Mouse (Mus musculus): Measurements from ENCODE around the gene Folr2. TPM values are rescaled to one million over a fixed set of nuclear protein-coding genes. Genes with fewer than 3 reads are reported as not detected.

Folr2 gene
- polyA plus RNA-seq, 1 experiment from 2014 or later: 3.8 TPM

GRCm38 (mm10) chr7:101884160-101884559 is 27.2 kb upstream of the Folr2 start:
- Histone ChIP-seq H3K27me3 (no peaks in the 10 kb centered on the region), H3K4me1 (no peaks in the 10 kb centered on the region), H3K9ac (no peak overlapping the region), H3K9me3 (no peaks in the 10 kb centered on the region), H3K4me3 (no peak overlapping the region), H3K27ac (no peak overlapping the region), H3K4me2 (no peak overlapping the region), H3K36me3 (no peaks in the 10 kb centered on the region)
- 84% methylated on average over 4 of the region's 4 CpGs for WGBS
- ATAC-seq (ENCODE audit: insufficient number of reproducible peaks, low FRiP score, low TSS enrichment, low read depth): no peak

- H3K27ac ChIP-seq: no peak overlapping the region
- no peak overlapping the region for H3K4me2 ChIP-seq
- H3K9me3 ChIP-seq: no peaks in the 10 kb centered on the region
- no peaks in the 10 kb centered on the region for H3K36me3 ChIP-seq
- H3K4me3 ChIP-seq: no peak overlapping the region
- 71% methylated on average over 9 of the region's 9 CpGs for WGBS
- no peaks in the 10 kb centered on the region for H3K4me1 ChIP-seq
- H3K27me3 ChIP-seq: no peaks in the 10 kb centered on the region
- no peak overlapping the region for H3K9ac ChIP-seq
- no peak for ATAC-seq (ENCODE audit: insufficient number of reproducible peaks, low FRiP score, low TSS enrichment, low read depth)
Observed at GRCm38 (mm10) chr7:101882413-101883154, 25.6 kb upstream of the Folr2 start.

- H3K9me3 ChIP-seq: no peaks in the 10 kb centered on the region
- no peak for ATAC-seq (ENCODE audit: insufficient number of reproducible peaks, low FRiP score, low TSS enrichment, low read depth)
- H3K36me3 ChIP-seq: no peaks in the 10 kb centered on the region
- WGBS: 74% methylated on average over 4 of the region's 4 CpGs
- H3K4me1 ChIP-seq: no peaks in the 10 kb centered on the region
- H3K9ac ChIP-seq: no peak overlapping the region
- no peaks in the 10 kb centered on the region for H3K27me3 ChIP-seq
- no peak overlapping the region for H3K4me2 ChIP-seq
- no peak overlapping the region for H3K27ac ChIP-seq
- no peak overlapping the region for H3K4me3 ChIP-seq
Observed at GRCm38 (mm10) chr7:101880855-101881254, 23.9 kb upstream of the Folr2 start.

- H3K4me3 ChIP-seq: no peak overlapping the region
- 94% methylated on average over 1 of the region's 1 CpGs for WGBS
- H3K9me3 ChIP-seq: no peaks in the 10 kb centered on the region
- no peak overlapping the region for H3K9ac ChIP-seq
- no peak overlapping the region for H3K4me2 ChIP-seq
- ATAC-seq (ENCODE audit: insufficient number of reproducible peaks, low FRiP score, low TSS enrichment, low read depth): no peak
- no peaks in the 10 kb centered on the region for H3K4me1 ChIP-seq
- no peak overlapping the region for H3K27ac ChIP-seq
- H3K36me3 ChIP-seq: no peaks in the 10 kb centered on the region
- no peaks in the 10 kb centered on the region for H3K27me3 ChIP-seq
Observed at GRCm38 (mm10) chr7:101875978-101876377, 19.0 kb upstream of the Folr2 start.

GRCm38 (mm10) chr7:101871296-101871695 is 14.3 kb upstream of the Folr2 start:
- WGBS: 83% methylated on average over 3 of the region's 3 CpGs
- no peak overlapping the region for H3K4me2 ChIP-seq
- no peaks in the 10 kb centered on the region for H3K9me3 ChIP-seq
- no peak overlapping the region for H3K4me3 ChIP-seq
- no peak overlapping the region for H3K27ac ChIP-seq
- no peaks in the 10 kb centered on the region for H3K4me1 ChIP-seq
- no peaks in the 10 kb centered on the region for H3K36me3 ChIP-seq
- ATAC-seq (ENCODE audit: insufficient number of reproducible peaks, low FRiP score, low TSS enrichment, low read depth): no peak
- H3K9ac ChIP-seq: no peak overlapping the region
- H3K27me3 ChIP-seq: no peaks in the 10 kb centered on the region

- Histone ChIP-seq H3K9me3 (no peaks in the 10 kb centered on the region), H3K27ac (no peak within 1 kb of the TSS), H3K4me2 (no peak within 1 kb of the TSS), H3K4me3 (no peak within 1 kb of the TSS), H3K36me3 (no peaks in the 10 kb centered on the region), H3K4me1 (no peaks in the 10 kb centered on the region), H3K27me3 (no peaks in the 10 kb centered on the region), H3K9ac (no peak within 1 kb of the TSS)
- WGBS: 42% methylated on average over 2 of the region's 2 CpGs
- ATAC-seq (ENCODE audit: insufficient number of reproducible peaks, low FRiP score, low TSS enrichment, low read depth): no peak
Observed at GRCm38 (mm10) chr7:101870629-101871028, 13.6 kb upstream of the Folr2 start, which contains the start of gene Folr1. Folr1 (minus strand) TSS chr7:101870788.

- H3K27me3 ChIP-seq: no peaks in the 10 kb centered on the region
- H3K36me3 ChIP-seq: no peaks in the 10 kb centered on the region
- no peak overlapping the region for H3K4me3 ChIP-seq
- ATAC-seq (ENCODE audit: insufficient number of reproducible peaks, low FRiP score, low TSS enrichment, low read depth): no peak
- H3K4me2 ChIP-seq: no peak overlapping the region
- no peaks in the 10 kb centered on the region for H3K4me1 ChIP-seq
- 66% methylated on average over 7 of the region's 7 CpGs for WGBS
- H3K27ac ChIP-seq: no peak overlapping the region
- no peaks in the 10 kb centered on the region for H3K9me3 ChIP-seq
- no peak overlapping the region for H3K9ac ChIP-seq
Observed at GRCm38 (mm10) chr7:101869163-101869500, 12.1 kb upstream of the Folr2 start.

- 76% methylated on average over 13 of the region's 13 CpGs for WGBS
- Histone ChIP-seq H3K27ac (no peak overlapping the region), H3K4me1 (no peaks in the 10 kb centered on the region), H3K9ac (no peak overlapping the region), H3K9me3 (no peaks in the 10 kb centered on the region), H3K27me3 (no peaks in the 10 kb centered on the region), H3K4me3 (no peak overlapping the region), H3K36me3 (no peaks in the 10 kb centered on the region), H3K4me2 (no peak overlapping the region)
- no peak for ATAC-seq (ENCODE audit: insufficient number of reproducible peaks, low FRiP score, low TSS enrichment, low read depth)
Observed at GRCm38 (mm10) chr7:101868241-101869162, 11.5 kb upstream of the Folr2 start.

- Histone ChIP-seq H3K4me1 (no peaks in the 10 kb centered on the region), H3K27ac (no peak overlapping the region), H3K27me3 (no peaks in the 10 kb centered on the region), H3K4me3 (no peak overlapping the region), H3K9me3 (no peaks in the 10 kb centered on the region), H3K9ac (no peak overlapping the region), H3K4me2 (no peak overlapping the region), H3K36me3 (no peaks in the 10 kb centered on the region)
- ATAC-seq (ENCODE audit: insufficient number of reproducible peaks, low FRiP score, low TSS enrichment, low read depth): no peak
- WGBS: 89% methylated on average over 4 of the region's 4 CpGs
Observed at GRCm38 (mm10) chr7:101867482-101867881, 10.5 kb upstream of the Folr2 start.

GRCm38 (mm10) chr7:101866491-101867265 is 9.7 kb upstream of the Folr2 start:
- Histone ChIP-seq H3K4me1 (no peaks in the 10 kb centered on the region), H3K36me3 (no peaks in the 10 kb centered on the region), H3K9me3 (no peaks in the 10 kb centered on the region), H3K4me3 (no peak overlapping the region), H3K9ac (no peak overlapping the region), H3K4me2 (no peak overlapping the region), H3K27ac (no peak overlapping the region), H3K27me3 (no peaks in the 10 kb centered on the region)
- no peak for ATAC-seq (ENCODE audit: insufficient number of reproducible peaks, low FRiP score, low TSS enrichment, low read depth)
- WGBS: 80% methylated on average over 11 of the region's 11 CpGs

- H3K9ac ChIP-seq: no peak within 1 kb of the TSS
- WGBS: 73% methylated on average over 3 of the region's 3 CpGs
- ATAC-seq (ENCODE audit: insufficient number of reproducible peaks, low FRiP score, low TSS enrichment, low read depth): no peak
Observed at GRCm38 (mm10) chr7:101863415-101863814, 6.4 kb upstream of the Folr2 start, which contains the start of gene Anapc15. Anapc15 (plus strand) TSS chr7:101863715.

More at GRCm38 (mm10) chr7:101863415-101863814, 6.4 kb upstream of the Folr2 start, which contains the start of gene Anapc15:
- Histone ChIP-seq H3K27me3 (no peaks in the 10 kb centered on the region), H3K4me2 (no peak within 1 kb of the TSS), H3K27ac (no peak within 1 kb of the TSS), H3K4me3 (no peak within 1 kb of the TSS), H3K36me3 (no peaks in the 10 kb centered on the region), H3K9me3 (no peaks in the 10 kb centered on the region), H3K4me1 (no peaks in the 10 kb centered on the region)

Measured in limb, embryonic 15.5 days (tissue).